Mouse (Mus musculus): ENCODE data around the gene Trim44. TPM values are rescaled to one million over a fixed set of nuclear protein-coding genes. Genes with fewer than 3 reads are reported as not detected.
A peak's percentile ranks its signal among the peaks of the same experiment; 100 is the strongest.

Trim44 gene
- polyA plus RNA-seq, 1 experiment from 2014 or later: 54.2 TPM

DNA sequence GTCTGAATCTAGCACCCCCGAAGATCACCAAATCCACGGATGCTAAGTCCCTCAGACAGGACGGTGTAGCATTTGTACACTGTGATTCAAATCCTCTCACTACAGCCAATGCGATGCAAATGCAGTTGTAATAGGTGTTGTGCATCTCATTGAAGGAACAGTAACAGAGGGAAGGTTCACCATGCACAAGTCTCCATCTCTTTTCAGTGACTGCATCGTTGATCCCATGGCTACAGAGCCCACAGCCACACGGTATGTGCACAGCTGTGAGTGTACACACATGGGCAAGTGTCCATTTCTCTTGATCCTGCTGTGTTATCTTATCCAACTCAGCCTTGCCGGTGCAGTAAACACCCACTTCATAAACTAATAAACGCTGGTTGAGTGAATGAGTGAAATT lies 148.9 kb downstream of the Trim44 start:
- H3K9me3 ChIP-seq: no peaks in the 10 kb centered on the region
- H3K4me2 ChIP-seq: peak overlapping the region; percentile 36
- H3K4me1 ChIP-seq: peaks cover 20% of the 10 kb centered on the region
- H3K36me3 ChIP-seq (replicated peaks): no peaks in the 10 kb centered on the region
- H3K4me3 ChIP-seq (replicated peaks): no peak overlapping the region
- peaks cover 23% of the 10 kb centered on the region; the same call in 1 of the 2 replicates for H3K27me3 ChIP-seq
- WGBS: 28% methylated on average over 8 of the region's 8 CpGs
- ATAC-seq (ENCODE audit: low FRiP score): no peak; the same call in 1 of the 2 replicates
- no peak overlapping the region for H3K9ac ChIP-seq
- H3K27ac ChIP-seq: no peak overlapping the region

DNA sequence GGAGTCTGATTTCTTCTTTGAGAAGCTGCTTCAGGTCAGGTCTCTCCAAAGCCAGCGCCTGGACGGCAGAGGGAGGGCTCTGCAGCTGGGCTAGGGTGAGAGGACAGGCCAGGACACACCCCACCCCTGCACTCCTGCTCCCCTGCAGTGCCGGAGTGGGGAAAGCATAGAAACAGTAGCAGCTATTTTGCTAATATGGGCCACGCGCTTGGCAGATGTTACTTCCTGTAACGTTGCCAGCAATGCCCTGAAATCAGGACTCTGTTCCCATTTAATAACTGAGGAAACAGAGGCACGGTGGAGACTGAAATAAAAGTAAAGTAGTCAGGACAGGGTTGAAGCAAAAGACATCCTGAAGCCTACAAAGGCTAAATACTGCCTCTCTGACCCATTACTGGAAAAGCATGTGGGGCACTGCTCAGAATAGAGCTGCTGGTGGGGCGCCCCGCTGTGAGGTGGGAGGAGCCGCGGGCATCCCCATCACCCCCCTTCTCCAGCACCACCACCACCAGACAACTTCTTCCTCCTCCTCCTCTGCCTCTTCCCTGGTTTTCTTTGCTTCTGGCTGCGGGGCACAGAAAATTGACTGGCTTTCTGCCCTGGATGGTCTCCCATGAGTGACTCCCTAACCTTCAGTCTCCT lies 149.5 kb downstream of the Trim44 start:
- no peaks in the 10 kb centered on the region for H3K9me3 ChIP-seq
- H3K36me3 ChIP-seq (replicated peaks): no peaks in the 10 kb centered on the region
- peaks cover 20% of the 10 kb centered on the region for H3K4me1 ChIP-seq
- peak; percentile 31; the same call in 1 of the 2 replicates for ATAC-seq (ENCODE audit: low FRiP score)
- H3K27ac ChIP-seq: no peak overlapping the region
- peak overlapping the region; percentile 36 for H3K4me2 ChIP-seq
- H3K9ac ChIP-seq: no peak overlapping the region
- 0 out of 2 replicates have a peak overlapping the region, but pooled peaks have one; percentile 10 for H3K4me3 ChIP-seq (replicated peaks)
- peaks cover 26% of the 10 kb centered on the region; the same call in 1 of the 2 replicates for H3K27me3 ChIP-seq
- 7% methylated on average over 10 of the region's 12 CpGs for WGBS

DNA sequence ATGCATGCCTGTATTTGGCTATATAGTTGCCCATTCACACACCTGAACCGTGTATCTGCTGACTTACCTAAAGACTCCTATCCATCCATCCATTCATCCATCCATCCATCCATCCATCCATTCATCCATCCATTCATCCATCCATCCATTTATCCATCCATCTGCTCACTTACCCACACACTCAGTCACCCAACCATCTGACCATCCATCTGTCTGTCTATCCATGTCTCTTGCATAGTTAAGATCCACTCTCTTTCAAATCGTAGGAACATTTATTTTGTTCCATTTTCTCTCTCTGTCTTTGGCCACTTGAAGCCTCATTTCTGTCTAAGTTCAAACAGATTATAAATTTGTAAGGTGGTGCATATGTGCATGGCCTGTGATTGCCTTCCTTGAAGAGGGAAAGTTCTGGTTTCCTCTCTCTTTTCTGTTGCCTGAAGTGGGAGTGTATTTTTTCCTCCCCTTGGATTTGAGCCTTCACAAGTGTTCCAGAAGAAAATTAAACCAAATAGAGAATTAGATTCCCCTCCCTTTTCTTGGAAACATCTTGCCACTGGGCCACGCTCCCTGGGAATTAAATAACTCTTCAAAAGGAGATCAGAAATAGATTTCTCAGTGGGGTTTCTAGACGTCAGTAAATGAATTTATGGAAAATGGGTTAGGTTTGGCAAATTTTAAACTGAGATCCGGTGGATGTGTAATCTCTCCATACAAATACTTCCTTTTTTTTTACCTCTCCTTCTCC lies 150.9 kb downstream of the Trim44 start:
- 74% methylated on average over 5 of the region's 5 CpGs for WGBS
- Histone ChIP-seq H3K4me2 (no peak overlapping the region), H3K36me3 (replicated peaks) (no peaks in the 10 kb centered on the region), H3K27ac (no peak overlapping the region), H3K9me3 (no peaks in the 10 kb centered on the region), H3K27me3 (peaks cover 27% of the 10 kb centered on the region; the same call in 1 of the 2 replicates), H3K4me3 (replicated peaks) (no peak overlapping the region), H3K9ac (no peak overlapping the region), H3K4me1 (peaks cover 20% of the 10 kb centered on the region)
- no peak for ATAC-seq (ENCODE audit: low FRiP score)

DNA sequence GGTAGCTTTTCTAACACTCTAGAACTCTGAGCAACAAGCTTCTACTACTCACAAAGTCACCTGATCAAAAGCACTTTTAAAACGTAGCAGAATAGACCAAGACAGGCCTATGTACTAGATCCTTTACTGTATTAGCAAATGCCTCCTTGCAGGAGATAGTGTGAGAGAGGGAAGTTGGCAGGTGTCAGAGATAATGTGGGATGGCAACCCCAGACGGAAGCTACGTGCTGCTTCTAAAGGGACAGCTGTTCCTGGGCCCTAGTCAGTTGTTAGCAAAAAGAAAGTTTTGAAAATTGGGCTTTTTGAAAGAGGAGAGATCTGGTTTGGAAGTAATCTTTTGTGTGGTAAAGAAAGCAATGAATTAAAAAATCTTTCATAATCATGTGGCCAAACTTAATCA lies 151.5 kb downstream of the Trim44 start:
- Histone ChIP-seq H3K27ac (no peak overlapping the region), H3K4me2 (no peak overlapping the region), H3K4me1 (peaks cover 20% of the 10 kb centered on the region), H3K4me3 (replicated peaks) (no peak overlapping the region), H3K9me3 (no peaks in the 10 kb centered on the region), H3K27me3 (peaks cover 27% of the 10 kb centered on the region; the same call in 1 of the 2 replicates), H3K9ac (no peak overlapping the region), H3K36me3 (replicated peaks) (no peaks in the 10 kb centered on the region)
- ATAC-seq (ENCODE audit: low FRiP score): no peak
- WGBS: 81% methylated on average over 3 of the region's 3 CpGs

DNA sequence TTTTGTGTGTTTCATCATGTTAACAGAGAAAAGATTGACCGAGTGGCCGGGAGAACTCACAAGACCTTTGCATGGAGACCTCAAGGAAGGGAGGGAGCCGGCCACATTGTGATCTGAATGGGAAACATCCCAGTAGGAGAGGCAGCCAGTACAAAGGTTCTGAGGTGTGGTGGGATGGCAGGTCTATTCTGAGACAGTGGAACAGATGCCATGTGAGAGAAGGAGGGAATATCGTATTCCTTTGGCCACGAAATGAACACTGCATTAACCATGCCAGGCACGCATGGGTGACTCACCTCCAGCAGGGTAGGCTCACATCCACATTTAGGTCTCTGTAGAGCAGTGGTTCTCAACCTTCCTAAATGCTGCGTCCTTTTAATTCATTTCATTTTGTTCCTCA lies 154.4 kb downstream of the Trim44 start:
- no peak for ATAC-seq (ENCODE audit: low FRiP score)
- 88% methylated on average over 7 of the region's 7 CpGs for WGBS

DNA sequence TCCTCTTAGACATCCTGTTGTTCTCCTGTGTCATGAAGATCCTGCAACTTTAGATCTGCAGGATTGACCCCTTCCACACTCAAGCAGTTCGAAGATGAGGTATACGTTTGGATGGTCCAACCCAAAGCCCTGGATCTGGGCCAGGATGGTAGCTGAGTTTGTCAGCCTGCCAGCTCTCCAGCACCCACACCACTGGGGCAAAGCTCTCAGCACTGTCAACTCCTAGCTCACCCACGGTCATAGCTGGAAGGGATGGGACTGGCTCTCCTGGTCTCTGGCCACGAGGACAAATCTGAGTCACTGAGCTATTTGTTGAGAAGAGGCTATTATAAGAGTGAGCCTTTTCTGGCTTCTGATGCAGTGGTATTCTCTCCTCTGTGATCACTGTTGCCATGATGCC lies 155.0 kb downstream of the Trim44 start:
- H3K27me3 ChIP-seq: peaks cover 12% of the 10 kb centered on the region; the same call in 1 of the 2 replicates
- no peak overlapping the region for H3K4me3 ChIP-seq (replicated peaks)
- H3K9me3 ChIP-seq: no peaks in the 10 kb centered on the region
- H3K36me3 ChIP-seq (replicated peaks): no peaks in the 10 kb centered on the region
- H3K27ac ChIP-seq: no peak overlapping the region
- WGBS: 87% methylated on average over 4 of the region's 4 CpGs
- H3K4me2 ChIP-seq: no peak overlapping the region
- no peak overlapping the region for H3K9ac ChIP-seq
- no peak for ATAC-seq (ENCODE audit: low FRiP score)
- H3K4me1 ChIP-seq: peaks cover 4% of the 10 kb centered on the region

More for the DNA sequence above, 154.4 kb downstream of the Trim44 start:
- H3K4me3 ChIP-seq (replicated peaks): no peak overlapping the region
- peaks cover 17% of the 10 kb centered on the region; the same call in 1 of the 2 replicates for H3K27me3 ChIP-seq
- H3K36me3 ChIP-seq (replicated peaks): no peaks in the 10 kb centered on the region
- H3K9me3 ChIP-seq: no peaks in the 10 kb centered on the region
- no peak overlapping the region for H3K9ac ChIP-seq
- H3K4me1 ChIP-seq: peaks cover 9% of the 10 kb centered on the region
- no peak overlapping the region for H3K27ac ChIP-seq
- H3K4me2 ChIP-seq: no peak overlapping the region

Other genes starting within 250 kb of the Trim44 start
- 56.7 and 56.8 TPM in 2 replicates for gene Ldlrad3, start 221.4 kb downstream of the Trim44 start, polyA plus RNA-seq (2016; fragmentation: Nextera tagmentation; extraction: Ambion mirVana)
- 41.7 and 48.6 TPM in 2 replicates for gene Fjx1, start 44.7 kb upstream of the Trim44 start, polyA plus RNA-seq (2016; fragmentation: Nextera tagmentation; extraction: Ambion mirVana)
- gene Pamr1, start 142.2 kb upstream of the Trim44 start, polyA plus RNA-seq (2016; fragmentation: Nextera tagmentation; extraction: Ambion mirVana): 0.96 and 2.1 TPM in 2 replicates